Mouse (Mus musculus) retina, postnatal 7 days (tissue): ENCODE measurements around the gene Pip4k2a.
"Not testable (repeated sequence)": the region's sequence is repeated elsewhere in the genome, so short reads cannot be mapped to it uniquely, and the experiment has no call there.

Experiments used
- DNase-seq: peaks from one replicate; pipeline ENCODE4 v3.0.0-alpha.2; 2012; ENCODE audit warnings: low read depth, low spot score

Gene Pip4k2a

DNA sequence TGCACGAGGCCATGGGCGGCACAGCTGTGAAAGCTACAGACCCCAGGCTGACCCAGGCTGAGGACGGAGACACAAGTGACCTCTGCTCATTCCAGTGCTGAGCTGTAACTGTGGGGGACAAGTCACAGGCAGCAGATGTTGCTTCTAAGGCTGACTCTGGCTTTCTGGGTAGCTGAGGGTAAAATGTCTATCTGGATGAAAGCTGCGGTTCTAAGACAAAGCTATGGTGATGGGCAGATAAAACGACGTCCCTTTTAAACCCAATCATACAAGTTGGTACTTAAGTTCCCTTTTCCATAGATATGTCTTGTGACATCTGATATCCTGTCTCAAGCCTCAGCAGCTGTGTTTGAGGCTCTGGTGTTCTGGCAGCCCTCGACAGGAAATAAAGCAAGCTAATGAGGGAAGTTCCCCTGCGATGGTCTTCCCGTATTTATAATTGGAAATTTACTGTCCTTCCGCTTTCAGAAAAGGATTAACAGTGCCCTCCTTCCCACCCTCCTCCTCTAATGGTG, 100.1 kb downstream of the Pip4k2a start:
- no peak for DNase-seq

DNA sequence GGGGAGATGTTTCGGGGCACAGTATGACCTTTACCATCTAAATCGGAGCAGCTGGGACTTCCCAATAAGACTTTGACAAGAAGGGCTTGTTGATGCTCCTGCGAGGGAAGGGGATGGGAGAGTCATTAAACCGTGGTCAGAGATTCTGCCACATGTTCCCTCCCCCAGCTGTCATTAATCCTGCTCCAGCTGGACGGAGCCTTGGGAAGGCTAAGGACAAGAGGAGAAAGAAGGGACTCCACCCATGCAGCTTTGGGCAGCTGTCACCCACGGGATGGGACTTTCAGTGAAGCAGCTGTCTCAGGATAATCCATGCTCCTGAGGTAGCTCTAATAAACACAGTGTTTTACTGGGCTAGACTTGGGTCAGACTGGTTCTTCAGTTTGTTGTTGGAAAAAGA, 101.9 kb downstream of the Pip4k2a start:
- DNase-seq: no peak

DNA sequence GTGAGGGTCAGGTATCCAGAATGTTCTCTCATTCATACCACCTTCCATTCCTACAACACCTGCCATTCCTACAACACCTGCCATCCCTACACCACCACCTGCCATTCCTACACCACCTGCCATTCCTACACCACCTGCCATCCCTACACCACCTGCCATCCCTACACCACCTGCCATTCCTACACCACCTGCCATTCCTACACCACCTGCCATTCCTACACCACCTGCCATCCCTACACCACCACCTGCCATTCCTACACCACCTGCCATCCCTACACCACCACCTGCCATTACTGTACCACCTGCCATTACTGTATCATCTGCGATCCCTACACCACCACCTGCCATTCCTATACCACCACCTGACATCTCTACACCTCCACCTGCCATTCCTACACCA, 104.6 kb downstream of the Pip4k2a start:
- not testable (repeated sequence) for DNase-seq

DNA sequence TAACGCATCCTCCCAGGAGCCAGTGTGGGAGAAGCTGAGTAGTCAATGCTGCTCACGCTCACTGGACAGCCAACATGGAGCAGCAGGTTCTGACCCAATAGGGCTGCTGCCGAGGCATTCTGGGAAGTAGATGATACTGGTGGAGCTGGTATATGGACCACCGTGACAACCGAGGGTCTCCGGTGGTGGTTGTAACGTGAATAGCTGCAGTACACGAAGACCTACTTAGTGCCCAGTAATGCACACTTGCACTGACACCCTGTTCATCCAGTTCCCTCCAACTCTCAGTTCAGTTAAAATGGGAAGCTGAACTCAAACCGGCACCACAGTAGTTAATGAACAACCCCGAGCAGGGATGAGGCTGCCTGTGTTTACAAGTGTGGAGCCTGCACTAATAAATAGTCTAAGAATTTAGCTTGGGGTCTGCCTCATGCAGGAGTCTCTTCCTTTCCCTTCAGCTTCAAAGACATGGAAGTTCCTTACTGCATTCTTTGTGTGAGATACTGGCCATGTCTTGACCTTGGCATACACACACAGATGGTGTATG, 105.9 kb downstream of the Pip4k2a start:
- DNase-seq: no peak

DNA sequence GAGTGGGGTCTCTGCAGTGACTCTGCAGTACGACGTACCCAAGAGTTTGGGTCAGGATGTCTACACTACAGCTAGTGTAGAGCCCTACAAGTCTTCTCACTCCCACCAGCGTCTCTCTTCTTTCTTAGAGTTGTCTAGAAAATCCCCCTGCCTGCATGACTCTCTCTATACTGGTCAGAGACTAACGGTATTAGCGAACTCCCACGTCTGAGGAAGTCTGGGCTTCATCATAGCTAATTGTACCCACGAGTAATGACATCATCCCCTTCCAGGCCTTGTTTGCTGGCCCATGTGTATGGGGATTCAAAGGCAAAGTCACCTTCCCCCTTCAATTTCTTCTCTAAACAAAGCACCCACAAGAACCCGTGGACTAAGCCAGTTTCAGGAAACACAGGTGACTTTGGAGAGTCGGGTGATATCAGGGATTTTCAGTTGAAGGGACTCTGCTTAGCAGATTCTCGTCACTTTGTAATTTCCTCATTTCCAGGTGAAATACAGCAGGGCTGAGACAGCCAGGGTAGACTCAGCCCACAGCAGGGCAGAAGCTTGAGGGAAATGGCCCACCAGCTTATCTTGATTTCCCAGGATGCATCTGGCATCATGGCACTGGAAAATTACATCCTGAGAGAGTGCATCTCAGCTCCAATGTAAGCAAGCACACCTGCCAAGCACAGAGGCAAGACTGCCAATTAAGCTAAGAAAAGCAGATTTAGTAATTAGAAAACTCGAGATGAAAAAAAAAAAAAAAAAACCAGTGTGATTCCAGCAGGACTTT, 107.5 kb downstream of the Pip4k2a start:
- no peak for DNase-seq

DNA sequence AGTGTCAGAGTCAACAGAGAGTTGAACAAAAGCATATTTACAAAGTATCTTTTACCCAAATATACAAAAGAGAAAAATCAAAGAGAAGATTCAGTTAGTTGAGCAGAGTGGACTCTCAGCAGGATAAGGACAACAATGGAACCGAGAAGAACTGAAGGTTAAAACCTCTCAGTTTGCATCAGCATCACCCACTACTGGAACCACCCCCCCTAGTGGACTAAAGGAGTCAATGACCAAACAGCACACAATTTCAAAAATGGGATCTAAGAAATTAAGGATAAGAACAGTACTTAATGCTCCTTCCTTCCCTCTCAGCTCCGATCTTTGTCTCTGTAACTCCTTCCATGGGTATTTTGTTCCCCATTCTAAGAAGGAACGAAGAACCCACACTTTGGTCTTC, 113.6 kb downstream of the Pip4k2a start:
- no peak for DNase-seq

DNA sequence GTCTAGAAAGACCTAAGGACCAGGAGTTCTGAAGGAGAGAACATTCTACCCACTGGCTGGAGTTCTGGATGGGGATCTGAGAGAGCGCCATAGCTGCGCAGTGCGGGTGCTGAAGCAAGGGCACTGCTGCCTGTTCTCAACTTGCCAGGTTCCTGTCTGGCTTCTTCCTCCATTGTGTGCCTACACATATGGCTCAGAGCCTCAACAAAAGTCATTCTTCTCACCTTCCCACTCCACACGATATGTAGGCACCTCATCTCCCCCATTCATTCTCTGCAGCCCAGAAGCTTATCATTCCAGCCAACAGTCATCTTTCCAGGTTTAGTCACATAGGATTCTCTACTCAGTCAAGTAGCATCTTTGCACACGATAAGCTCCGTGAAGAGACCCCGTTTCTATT, 123.3 kb downstream of the Pip4k2a start:
- no peak for DNase-seq

DNA sequence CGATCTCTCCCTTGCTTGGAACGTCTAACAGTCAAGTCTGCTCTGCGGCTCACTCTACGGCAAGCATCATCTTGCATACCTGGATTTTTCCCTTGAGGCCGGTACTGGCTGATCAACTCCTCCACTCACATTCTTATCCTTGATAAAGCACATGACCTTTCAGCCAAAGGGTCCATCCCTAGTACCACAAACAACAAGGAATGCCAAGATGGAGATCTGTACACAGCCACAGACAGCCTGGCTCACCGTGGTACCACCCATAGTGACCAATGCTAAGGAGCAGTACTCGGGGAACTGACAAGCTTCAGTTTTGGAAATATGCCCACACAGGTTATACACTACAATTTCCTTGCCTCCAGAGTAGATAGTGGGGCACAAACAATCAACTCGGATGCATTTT, 123.9 kb downstream of the Pip4k2a start:
- DNase-seq: no peak

DNA sequence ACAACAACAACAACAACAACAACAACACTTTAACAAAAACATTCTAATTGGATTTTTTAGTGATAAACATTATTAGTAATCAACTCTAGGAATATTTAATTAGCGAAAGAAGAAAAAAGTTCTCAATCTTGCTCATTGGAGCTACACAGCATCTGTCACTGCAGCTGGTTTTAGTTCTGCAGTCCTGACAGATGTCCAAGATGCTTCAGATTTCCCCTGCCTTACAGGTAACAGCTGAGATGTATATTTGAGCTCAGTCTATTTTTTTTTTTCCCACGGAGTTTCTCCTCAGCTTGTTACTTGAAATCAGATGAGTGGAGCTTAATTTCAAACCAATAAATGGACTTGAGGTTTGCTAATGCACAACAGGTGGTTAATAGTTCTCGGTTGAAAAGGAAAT, 124.5 kb downstream of the Pip4k2a start:
- DNase-seq: no peak

DNA sequence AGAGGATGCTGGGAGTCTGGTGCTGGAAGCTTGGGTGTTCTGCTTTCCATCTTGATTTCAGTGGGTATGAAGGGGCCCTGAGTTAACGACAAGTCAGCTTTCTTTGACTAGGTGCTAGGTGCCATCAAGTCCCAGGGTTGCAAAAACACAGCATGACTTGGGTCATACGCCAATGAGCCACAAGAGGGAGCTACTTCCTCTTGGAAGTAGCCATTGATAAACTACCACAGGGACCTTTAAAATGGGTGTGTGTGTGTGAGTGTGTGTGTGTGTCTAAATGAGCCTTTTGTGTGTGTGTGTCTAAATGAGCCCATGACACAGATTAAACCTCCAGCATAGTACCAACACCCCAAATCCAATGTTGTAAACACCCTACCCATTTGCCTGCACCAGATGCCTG, 125.1 kb downstream of the Pip4k2a start:
- DNase-seq: peak; percentile 46

DNA sequence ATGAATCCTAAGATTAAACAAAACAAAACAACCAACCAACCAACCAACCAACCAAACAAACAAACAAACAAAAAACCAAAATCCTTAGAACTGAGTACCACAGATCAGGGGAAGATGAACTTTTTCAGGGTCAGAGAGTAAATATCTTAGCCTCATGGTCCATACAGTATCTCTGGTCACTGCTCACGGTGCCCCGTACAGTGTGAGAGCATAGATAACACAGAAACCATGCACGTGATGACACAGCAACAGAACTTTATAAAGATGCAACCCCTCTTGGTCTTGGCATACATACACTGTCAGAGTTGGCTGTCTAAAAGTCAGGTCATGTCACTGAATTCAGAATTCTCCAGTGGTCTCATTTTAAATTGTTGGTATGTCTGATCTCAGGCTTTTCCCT, 126.8 kb downstream of the Pip4k2a start:
- no peak for DNase-seq

DNA sequence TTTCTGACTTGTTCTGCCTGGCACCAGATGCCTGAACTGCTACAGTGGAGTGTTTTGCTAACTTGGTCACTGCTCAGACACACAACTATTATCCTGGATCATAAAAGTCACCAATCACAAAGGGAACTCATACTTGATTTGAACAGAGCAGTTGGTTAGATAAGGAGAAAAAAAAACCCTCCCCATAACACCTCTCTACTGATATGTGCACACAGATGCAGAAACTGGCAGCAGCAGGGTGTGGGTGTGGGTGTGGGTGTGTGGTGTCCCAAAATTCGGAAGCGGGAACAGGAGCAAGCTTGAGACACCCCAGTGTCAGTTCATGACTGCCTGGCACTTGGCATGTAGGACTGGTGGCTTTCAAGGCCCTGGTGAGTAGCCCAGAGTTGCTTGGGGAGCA, 130.9 kb downstream of the Pip4k2a start:
- DNase-seq: no peak

DNA sequence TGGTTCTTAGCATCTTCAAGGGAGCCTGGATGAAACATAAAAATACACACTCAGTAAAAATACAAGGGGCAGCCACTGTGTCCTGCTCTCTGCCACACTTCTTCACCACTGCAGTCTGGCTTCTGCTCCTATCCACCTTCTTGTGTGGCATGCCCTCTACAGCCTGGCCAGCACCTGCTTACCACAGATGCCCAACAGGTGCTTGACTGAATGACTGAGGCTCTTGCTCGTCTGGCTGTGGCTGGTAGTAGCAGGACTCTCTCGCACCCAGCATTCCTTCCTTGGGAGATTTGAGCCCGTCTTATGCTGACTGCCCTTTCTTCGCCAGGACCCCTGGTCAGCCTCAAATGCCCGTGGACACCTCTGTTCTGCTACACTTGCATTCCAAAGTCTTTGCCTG, 133.2 kb downstream of the Pip4k2a start:
- DNase-seq: no peak

DNA sequence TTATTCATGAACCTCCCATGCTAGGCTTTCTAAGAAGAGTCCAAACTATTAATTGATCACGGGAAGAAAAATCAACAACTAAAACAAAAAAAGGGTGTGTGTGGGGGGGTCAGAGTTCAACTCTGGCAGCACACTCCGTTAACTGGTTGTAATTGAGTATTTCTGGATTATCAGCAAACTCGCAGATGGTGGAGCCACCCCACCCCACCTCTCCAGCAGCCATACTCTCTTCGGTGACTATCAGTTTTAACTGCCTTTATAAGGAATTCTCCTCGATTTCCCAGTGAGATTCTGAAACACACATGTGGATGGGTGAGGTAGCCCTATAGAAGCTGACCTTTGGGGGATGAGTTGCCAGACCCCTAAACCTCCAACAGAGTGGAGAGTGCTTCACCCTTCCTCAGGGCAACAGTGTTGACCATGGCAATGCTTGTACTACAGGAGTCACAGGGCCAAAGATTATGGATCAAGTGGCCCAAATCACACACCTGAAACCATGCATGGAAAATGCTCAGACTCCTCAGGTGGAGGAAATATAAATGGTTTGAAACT, 136.2 kb downstream of the Pip4k2a start:
- DNase-seq: no peak

DNA sequence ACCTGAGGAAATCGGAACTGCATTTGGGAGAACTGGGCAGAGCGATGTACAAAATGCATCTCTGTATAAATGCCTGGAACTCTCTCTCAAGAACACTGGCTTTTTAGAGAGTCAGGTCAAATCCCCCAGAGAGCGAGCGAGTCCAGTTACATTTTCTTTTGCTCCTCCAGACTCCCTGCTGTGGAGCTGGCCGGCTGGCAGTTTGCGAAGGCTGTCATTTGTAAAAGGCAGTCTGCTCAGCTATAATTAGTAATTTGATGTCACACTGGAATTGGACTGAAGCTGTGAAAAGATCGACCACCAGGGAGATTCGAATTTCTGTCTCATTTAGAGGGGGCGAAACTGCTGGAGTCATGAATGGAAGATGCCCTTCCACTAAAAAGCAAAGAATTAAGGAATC, 137.2 kb downstream of the Pip4k2a start:
- no peak for DNase-seq

DNA sequence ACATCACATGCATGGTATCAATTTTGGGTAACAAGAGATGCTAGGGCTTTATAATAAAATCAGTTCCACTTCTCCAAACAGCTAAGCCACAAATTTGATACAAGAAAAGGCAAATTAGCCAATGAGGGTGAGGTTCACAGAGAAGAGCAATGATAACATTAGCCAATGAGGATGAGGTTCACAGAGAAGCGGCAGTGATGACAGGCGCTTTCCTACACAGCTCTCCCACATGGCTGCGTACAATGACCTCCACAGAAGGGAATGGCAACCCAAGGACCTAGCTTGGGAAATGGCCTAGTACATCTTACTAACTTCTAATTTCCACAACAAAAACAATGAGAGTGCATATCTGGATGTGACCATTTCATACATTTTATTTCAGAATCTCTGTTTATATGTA, 140.0 kb downstream of the Pip4k2a start:
- DNase-seq: no peak

DNA sequence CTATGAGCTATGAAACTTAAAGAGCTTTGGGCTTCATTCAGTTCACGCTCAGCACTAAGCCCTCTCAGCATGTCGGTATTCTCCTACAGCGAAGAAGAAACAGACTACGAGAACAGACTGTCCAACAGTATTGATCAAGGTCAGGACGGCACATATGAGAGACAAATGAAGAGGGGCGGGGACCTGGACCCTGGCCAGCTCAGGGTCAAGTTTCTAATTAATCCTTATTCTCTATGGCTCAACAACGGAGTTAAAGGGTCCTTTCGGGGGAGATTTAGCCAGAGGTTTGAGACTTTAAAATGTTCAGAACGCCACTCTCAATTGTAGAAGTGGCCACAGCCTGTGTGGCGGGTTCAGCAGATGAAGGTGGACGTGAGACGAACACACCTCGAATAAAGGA, 141.5 kb downstream of the Pip4k2a start:
- DNase-seq: no peak

DNA sequence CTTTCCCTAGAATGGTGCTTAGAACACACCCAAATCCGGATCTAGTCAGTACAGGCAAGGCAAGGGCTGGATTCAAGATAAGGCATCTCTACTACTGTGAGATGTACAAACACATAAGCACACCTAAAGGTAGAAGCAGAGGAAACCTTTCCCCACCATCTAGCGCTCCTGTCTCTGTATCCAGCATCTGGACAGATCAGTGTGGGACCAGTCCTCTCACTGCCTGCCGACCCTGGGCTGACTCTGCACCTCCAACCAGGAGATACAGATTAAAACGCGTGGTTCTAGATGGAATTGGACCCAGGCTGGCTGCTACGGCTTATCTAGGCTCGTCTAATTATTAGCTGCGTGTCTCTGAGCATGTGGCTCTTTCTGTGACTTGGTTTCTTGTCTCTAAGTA, 142.7 kb downstream of the Pip4k2a start:
- DNase-seq: no peak

DNA sequence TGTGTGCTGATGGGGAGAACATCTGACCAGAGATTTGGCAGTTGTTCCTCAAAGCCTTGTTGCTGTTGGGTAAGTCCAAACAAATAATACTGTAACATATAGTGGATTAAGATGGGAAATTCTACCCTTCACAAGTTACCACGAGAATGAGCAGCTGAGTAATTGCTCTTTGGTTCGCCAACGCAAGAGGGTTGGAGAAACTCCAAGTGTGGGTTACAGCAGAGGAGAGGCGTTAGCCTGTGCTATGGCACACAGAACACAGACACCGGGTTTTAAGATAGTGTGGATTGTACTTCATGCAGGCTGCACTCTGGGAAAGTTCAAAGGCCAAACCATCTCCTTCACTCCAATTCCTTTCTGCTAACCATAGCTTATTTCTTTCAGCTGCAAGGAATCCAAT, 144.6 kb downstream of the Pip4k2a start:
- DNase-seq: no peak

DNA sequence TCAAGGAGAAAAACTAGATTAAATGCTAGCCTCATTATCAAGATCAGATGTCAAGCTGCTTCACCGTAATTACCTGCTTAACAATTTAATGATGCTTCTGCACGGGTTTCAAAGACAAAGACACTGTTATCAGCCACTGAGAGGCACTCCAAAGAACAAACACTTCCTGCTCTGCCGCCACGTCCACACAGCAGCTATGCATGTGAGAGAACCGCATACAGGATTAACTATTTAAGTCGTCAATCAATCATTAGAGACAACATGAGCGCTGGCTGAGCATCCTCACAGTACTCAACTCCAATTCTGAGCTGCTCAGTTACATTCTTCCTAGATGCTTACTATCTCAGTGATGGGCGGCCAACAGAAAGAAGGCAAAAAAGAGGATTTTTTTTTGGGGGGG, 147.3 kb downstream of the Pip4k2a start:
- no peak for DNase-seq

DNA sequence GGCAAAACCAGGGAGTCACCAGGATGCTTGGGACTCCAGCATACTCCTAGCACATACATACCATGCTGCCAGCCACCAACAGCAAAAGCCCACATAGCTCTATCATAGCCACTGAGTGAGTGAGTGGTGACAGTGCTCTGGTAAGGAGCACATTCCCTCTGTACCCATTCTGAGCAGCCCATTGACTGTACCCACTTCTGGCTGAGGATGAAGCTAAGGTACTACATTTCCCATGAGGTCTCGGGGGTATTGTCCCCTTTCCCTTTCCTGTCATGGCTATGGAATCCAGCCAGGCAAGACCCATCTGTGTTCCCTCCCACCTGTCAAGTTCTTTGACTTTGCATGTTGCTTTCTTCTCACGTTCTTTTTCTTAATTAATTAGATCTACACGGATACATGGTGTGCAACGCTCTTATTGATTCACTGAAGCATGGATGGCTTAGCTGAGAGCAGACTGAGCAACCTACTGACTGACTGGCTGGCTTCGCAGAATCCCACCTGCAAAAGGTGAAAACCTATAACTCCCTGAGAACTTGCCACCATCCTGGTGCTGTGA, 149.8 kb downstream of the Pip4k2a start:
- no peak for DNase-seq

DNA sequence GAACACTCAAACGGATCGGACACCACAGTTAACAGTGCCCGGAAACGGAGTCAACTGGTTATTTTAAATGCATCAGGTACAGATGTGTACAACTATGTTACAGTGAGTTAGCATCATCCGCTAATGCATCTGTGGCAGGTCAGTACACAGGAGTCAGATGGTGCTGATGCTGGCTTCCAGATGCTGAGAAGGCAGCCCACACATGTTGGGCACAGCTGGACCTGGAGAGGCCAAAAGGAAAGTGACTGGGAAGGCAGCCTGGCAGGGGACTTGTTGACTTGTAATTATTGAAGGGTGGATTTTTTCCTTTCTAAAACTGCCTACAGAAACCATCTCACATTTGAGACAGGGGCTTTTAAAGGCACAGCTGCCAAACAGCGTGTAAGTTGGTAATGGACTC, 155.4 kb downstream of the Pip4k2a start:
- no peak for DNase-seq

DNA sequence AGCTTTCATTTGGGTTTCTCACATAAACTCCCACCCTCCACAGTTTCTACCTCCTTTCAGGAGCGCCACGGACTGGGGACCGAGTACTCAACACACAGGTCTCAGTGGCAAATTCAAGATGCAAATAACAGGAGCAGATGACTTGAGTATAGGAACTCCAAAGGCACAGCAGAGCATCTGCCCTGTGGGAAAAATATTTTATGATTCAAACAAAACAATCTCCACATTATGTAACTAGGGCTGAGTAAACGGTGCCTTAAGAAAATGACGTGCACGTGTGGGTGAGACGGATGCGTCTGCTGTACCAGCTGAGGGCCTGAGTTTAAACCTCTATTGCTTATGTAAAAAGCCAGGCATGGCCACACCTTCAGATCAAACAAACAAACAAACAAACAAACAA, 156.9 kb downstream of the Pip4k2a start:
- DNase-seq: no peak
